Comparison of ENCODE assay signal across 19 mouse cellular contexts in the genomic region with DNA sequence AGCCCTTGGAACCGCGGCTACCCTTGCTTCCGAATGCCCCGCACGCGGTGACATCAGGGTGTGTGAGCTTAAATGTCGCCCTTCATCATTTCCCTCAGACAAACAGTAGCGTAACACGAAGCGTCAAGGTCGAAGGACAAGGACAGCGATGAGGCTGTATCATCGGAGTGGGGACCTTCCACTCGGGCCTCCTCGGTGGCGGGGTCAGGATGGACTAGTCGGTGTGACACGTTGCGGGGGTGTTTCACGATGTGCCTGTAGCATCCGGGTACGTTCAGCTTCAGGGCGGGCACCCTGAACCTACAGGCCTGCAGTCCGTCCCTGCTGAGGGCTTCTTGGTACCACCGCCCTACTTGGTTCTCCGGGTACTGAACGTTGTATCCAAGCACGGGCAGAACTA. TPM values are rescaled to one million over a fixed set of nuclear protein-coding genes. Genes with fewer than 3 reads are reported as not detected.
"Had no signal": no experiment of that assay in that cellular context is flagged by ENCODE, and none has a peak within 500 bp of the region (broad histone marks: within the 10 kb centered on the region; RNA-seq: fewer than 3 reads in every experiment).

No protein-coding gene starts in this region.

- H3K36me3 ChIP-seq: neural tube, embryonic 15.5 days had no signal

- DNase-seq: kidney, postnatal 10 days; kidney, postnatal 4 days; lung, embryonic 14.5 days; lung, postnatal 10 days; lung, postnatal 4 days; midbrain, embryonic 14.5 days; right cerebral cortex, adult 18-20 months; right cerebral cortex, postnatal 25 days; thymus, adult 18-20 months; thymus, postnatal 14 days had no signal

- H3K9ac ChIP-seq: limb, embryonic 15.5 days; liver, embryonic 12.5 days; lung, embryonic 14.5 days; neural tube, embryonic 15.5 days had no signal

- ATAC-seq: liver, embryonic 12.5 days had no signal

- H3K27ac ChIP-seq: layer of hippocampus, adult 2 months; left cerebral cortex, adult 2 months; limb, embryonic 15.5 days; liver, embryonic 12.5 days; midbrain, embryonic 10.5 days; neural tube, embryonic 15.5 days had no signal

- H3K27me3 ChIP-seq: limb, embryonic 15.5 days; liver, embryonic 12.5 days; neural tube, embryonic 15.5 days had no signal

- H3K4me2 ChIP-seq: limb, embryonic 15.5 days; liver, embryonic 12.5 days; lung, embryonic 14.5 days; neural tube, embryonic 15.5 days had no signal

- H3K9me3 ChIP-seq: limb, embryonic 15.5 days; liver, embryonic 12.5 days; midbrain, embryonic 10.5 days; neural tube, embryonic 15.5 days had no signal

- H3K4me3 ChIP-seq: layer of hippocampus, adult 2 months; left cerebral cortex, adult 2 months; limb, embryonic 15.5 days; liver, embryonic 12.5 days; midbrain, embryonic 10.5 days; myocyte; neural tube, embryonic 15.5 days had no signal

- H3K4me1 ChIP-seq: limb, embryonic 15.5 days; liver, embryonic 12.5 days; midbrain, embryonic 10.5 days; neural tube, embryonic 15.5 days had no signal

RNA-seq across cellular contexts. Expression of a gene that starts 58.0 kb away (rescaled TPM):
- total RNA-seq: megakaryocyte, adult 5-6 weeks had no signal
- polyA plus RNA-seq: myocyte; small intestine, adult 2 months had no signal
